Mouse (Mus musculus): ENCODE measurements around the gene Spata6. TPM values are rescaled to one million over a fixed set of nuclear protein-coding genes. Genes with fewer than 3 reads are reported as not detected.

The Spata6 gene
- 10 to 100 TPM; 21.0 to 25.4 TPM for polyA plus RNA-seq (2017; shearing (Covaris generic))

DNA sequence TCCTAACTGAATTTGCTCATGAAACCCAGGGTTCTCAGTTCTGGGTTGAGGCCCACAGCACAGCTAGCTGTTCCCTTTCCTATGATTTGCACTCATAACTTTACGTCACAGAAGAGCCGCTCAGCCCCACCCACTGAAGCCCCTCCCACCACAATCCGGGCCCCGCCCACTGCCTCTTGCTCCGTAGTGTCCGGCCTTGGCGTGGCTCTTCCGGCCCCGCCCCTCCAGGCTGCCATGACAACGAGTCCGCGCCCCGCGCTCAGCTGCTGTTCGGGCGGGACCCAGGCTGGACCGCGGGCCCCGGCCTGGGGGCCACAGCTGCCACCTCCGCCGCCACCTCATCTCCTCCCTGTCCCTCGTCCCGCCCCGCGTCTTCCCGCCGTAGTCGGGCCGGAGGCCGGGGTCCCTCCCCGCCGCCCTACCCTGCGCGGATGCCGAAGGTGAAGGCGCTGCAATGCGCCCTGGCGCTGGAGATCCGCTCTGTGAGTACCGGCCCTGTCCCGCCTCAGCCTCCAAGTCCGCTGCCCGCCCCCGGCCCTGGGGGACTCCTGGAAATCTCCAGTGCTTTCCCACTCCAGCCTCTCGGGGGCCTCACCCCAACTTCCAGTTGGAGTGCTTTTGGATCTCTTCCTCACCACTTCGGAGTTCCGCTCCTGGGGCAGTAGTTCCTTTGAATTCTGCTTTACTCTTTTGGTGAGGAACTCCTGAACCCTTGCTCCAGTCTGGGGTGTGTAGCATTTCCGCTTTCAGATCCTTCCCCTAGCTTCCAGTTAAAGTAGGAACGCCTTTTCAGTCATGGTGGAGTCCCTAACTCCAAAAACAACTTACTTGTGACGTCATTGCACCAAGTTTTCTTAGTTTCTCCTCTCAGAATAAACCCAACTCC, at the start of gene Spata6:
Spata6 (plus strand) TSS at position 209 of the 886 bp plus-strand sequence.
- peak; percentile 77 for ATAC-seq

DNA sequence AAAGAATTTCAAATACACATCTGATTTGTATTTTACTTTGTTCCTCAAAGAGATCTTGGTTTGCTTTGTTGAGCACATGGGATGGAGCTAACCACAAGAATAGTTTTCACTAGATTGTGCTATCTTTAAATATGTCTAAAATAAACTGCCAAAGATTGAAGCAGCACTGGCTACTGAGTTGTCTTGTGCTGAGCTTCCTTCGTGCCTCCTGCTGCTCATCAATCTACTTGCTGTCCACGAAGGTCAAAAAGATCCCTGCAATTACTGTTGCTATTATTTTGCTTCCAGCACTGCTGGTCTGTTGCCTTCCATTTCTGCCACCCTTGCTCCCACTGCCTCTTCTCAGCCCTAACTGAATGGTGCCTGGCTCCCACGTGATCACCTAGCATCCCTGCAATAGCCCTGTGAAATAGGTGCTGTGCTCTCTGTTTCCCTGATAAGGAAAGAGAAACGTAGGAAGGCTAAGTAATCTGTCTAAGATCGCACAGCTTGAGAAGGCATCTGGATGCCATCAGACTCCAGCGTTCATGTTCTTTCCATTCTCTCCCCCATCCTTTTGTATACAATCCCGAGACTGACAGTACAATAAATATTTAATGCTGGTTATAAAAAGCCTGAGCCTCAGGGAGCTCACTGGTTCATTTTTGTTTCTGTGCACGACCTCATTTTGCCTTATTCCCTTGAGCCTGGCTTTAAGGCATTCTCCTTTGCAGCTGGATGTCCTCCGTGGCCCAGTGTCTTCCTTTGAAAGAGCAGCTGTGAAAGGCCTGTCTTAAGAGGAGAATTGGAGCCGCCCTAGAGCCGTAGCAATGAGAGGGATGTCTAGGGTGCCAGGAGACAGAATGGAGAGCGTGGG, 49.0 kb upstream of the Spata6 start:
- no peak for ATAC-seq

DNA sequence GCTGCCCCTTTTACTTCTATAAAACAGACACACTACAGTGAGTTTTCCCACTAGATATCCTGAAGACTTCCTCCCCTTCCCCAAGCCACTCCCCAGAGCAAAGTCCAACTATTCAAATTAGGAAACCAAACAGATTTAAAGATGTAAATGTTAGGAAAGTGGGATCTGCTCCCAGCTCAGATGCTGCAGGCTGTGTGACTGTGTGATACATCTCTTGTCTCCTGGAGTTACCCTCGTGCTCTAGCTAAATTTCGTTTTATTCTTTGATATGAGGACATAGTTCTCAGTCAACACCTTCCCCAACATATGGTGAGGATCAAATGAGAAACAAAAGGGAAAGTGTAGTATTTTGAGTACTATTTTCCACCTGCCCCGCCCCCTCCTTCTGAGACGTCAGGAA, 48.3 kb upstream of the Spata6 start:
- no peak for ATAC-seq

DNA sequence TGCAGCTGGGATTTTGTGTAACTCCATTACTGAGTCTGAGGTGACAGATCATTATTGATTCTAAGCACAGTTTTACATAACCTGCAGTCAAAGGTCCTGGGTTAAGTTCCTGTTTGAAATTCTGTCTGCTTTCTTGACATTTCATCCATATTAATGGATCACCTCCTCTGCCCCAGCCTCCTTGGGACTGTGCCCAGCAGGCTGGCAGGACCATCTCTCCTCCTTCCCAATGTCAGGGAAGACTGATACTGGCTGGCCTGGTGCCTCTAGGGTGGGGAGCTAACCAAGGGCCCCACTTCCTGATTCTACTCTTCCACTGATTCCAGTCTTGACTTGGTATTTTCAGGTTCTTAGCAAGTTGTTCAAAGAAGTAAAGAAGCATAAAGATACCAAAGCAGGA, 45.9 kb upstream of the Spata6 start:
- ATAC-seq = no peak

DNA sequence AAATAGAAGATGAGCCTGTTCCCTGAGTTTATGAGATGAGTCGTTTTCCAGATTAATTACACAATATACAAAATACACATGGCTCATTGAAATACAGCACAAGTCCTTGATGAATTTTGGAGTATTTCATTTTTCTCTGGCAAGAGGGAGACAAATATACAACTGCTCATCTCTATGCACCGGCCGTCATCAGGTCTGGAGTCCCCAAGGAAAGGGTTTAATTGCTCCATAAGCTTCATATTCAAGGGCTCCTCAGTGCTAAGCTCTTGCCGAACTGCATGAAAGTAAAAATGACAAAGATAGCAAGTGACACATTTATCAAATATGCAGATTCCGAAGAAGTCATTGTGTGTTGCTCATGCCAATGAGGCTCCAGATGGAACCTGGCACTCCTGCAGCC, 37.9 kb upstream of the Spata6 start:
- ATAC-seq = no peak

DNA sequence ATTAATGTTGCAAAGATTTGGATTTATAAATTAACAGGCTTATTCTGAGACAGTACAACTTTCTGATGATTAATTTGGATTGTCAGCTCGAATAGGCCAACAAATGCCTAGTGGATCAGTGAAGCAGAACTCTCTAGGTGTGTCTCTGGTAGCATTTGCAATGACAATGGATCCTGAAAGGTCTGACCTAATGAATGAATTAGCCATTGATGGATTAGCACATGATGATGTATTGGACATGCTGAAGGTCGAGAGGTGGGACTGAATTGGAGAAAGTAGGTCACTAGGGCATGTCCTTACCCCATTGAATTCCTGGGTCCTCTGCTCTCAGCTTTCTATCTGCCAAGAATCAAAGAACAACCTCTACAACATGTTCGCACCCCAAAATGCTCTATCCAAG, 37.0 kb upstream of the Spata6 start:
- no peak for ATAC-seq

DNA sequence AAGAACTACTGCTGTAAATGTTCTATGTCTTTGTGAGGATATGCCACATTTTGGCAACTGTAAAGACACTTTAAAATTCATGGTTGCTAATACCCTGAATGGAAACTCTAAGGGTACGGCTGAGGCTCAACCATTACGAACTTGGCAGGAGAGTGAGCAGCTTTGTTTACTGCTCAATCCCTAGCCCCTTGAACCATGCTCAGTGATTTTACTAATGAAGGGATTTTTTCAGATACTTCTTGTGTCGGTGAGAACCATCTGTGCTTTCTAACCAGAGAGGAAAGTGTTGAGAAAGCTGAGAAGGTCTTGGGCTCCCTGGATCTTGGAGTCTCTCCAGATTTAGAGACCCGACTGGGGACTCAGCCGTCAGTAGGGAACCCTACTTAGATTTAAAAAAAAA, 35.9 kb upstream of the Spata6 start:
- no peak for ATAC-seq

DNA sequence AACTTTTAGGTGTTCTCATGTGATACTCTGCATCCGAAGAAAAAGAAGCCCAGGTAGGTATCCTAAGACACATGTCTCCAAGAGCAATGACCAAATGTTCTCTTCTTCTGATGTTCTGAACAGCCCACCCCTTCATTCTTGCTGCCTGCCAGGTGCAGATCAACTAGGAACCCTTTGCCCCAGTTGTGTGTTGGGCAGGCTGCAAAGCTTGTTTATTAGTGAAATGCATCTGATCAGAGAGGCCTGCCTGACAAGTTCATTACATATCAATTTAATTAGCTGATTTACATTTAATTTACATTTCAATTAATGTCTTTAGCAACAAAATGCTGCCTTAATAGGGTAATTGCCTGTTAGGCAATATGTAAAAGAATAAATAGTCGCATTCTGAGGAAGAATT, 33.8 kb upstream of the Spata6 start:
- ATAC-seq = no peak

DNA sequence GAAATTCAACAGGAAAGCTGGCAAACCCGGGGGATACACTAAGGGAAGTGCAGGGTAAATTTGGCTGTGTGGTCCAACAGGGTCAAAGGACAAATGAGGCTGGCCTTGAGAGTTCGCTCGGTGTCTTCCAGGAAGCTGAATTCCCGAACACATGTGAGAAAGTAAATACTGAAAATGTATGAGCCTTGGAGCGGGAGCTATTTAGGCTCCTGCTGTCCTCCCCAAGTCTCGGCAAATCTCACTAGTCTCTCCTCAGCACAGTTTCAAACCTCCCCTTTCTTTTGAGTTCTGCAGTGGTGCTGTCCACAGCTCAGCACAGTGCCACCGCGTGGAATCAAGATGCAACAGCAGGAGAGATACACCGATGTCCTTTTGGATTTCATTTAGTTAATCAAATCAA, 32.8 kb upstream of the Spata6 start:
- peak; percentile 90 for ATAC-seq

DNA sequence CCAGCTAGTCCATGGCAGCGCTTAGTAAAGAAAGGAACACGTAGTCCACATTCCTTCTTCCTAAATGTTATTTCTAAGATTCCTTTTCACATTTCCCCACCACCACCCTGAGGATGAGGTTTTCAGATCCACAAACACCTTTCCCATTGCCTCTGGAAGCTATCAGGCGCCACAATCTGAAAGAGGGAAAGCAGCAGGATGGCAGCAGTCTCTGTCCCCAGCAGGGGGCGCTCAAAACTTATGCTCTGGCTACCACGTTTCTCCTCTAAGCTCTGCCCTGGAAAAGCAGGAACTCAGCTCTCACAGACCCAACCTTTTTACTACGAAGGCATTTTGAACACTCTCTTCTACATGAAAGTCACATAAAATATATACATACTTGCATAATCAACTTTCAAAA, 32.2 kb upstream of the Spata6 start:
- ATAC-seq = peak; percentile 76

DNA sequence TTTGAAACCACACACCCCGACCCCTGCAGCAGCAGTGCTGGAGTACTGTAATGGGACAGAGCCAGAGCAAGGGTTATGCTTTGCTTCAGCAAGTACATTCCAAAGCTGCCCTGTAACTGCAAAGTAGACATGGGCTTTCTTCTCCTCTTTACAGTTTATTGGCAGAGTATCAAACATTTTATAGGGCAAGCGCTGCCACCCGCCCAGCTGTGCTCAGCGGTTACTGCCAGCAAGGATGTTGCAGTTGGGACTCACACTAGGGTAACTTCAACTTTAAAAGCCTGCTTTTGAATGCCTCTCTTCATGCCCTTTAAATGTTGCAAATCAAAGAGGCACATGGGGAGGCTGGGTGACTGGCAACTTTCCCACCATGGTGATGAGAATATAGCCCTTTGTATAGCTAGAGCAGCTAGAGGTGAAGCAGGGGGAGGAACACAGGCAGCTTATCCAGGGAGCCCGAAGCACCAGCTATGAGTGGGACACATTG, 28.7 kb upstream of the Spata6 start:
- no peak for ATAC-seq

DNA sequence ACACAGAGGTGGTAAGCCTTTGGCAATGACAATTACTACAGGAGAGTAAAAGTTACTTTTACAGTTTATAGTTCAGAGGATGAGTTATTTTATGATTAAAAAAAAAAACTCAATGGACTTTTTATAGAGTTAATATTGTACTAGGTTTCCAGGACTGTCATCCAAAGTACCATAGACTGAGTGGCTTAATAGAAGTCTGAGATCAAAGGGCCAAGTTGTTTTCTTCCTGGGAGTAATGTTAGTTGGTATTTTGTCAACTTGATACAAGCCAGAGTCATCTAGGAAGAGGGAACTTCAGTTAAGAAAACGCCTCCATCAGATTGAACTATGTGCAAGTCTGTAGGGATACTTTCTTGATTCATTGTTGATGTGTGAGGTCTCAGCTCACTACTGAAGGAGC, 18.4 kb upstream of the Spata6 start:
- no peak for ATAC-seq

DNA sequence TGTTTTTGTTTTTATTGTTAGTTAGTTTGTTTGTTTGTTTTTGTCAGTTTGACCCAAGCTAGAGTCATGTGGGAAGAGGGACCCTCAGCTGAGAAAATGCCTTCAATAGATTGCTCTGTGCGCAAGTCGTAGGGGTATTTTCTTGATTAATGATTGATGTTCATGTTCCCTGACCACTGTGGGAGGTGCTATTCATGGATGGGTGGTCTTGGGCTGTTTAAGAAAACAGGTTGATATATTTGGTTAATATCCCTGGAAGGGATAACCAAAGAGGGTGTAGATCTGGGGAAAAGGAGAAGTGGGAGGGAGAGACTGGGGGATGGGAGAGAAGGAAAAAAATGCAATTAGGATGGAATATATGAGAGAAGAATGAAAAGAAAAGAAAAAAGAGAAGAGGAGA, 15.7 kb upstream of the Spata6 start:
- ATAC-seq = no peak

DNA sequence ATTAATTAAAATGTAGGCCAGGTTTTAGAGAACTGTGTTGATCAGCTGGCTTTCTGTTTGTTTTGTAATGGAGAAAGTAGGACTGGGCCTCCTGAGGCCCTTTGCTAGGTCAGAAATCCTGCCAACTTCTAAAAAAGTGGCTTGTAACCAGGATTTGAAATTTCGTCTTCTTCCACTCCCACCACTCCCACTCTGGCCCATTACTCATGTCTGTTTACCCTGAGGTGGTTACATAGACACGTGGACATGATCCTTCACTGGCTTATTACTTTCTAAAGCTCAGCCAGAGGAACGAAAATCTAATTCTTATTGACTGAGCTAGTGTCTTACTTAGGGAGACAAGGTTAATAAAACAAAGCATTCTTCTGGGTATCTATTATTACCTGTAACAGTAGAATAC, 14.8 kb upstream of the Spata6 start:
- ATAC-seq = no peak

DNA sequence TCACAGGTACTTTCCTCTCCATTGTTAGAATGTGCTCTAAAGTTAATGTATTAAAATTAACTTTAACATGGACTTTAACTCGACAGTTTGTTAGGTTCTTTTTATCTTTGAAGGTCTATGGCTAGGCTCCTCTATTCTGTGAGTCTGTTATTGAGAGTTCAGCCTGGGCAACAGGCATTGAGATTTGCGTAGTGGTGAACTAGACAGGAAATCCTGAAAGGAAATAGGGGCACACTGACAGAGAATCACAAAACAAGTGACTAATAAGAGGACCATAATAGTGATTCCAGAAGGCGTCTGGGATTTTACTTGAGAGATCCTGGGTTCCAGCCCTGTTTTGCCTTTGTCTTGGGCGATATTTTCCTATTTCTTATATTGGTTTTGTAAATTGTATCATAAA, 488 bp upstream of the Spata6 start:
- ATAC-seq = peak; percentile 65

DNA sequence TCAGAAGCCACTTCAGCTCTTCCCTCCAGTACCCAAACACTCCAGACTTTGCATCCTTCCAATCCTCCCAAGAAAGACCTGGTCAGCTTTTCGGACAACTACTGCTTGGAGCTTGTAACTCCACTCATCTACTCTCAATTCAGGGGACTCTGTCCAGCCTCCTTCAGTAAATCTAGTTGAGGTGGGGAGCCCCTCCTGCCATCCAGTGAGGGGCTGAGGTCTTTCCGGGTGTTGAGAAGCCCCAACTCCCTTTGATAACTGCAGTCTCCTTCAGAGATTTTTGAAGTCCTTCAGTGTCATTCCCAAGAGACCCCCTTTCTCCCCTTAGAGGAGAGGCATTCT, 849 bp downstream of the Spata6 start:
- no peak for ATAC-seq

DNA sequence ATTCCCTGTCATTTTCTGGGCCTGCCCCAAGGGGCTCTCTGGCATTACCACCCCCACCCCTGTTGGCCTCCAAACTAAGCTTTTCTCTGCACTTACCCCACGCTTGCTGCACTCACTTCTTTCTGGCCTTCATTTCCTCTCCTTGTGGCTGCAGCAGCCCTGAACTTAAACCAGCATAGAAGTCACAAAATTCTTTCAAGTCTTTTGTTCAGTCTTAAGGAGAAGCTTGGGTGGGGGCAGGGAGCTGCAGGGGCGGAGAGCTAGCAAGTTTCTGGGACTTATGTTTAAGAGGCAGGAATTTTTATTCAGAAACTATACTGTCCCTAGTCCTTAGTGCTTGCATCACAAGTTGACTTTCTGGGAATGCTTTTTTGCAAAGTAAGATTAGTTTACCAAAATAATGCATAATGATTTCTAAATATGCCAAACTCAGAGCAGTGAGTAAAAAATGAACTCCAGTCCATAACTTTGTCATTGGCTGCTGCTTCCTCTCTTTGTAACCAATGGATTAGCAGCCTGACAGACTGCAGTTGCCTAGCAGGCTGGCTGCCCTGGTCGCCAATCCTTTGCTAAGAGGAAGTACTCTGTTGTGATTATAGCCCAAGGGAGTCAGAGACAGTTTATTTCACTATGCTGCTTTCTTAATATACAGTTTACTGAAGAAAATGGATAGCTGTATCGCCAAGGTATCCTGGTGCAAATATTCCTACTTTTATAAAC, 1.5 kb downstream of the Spata6 start:
- peak; percentile 25 for ATAC-seq

DNA sequence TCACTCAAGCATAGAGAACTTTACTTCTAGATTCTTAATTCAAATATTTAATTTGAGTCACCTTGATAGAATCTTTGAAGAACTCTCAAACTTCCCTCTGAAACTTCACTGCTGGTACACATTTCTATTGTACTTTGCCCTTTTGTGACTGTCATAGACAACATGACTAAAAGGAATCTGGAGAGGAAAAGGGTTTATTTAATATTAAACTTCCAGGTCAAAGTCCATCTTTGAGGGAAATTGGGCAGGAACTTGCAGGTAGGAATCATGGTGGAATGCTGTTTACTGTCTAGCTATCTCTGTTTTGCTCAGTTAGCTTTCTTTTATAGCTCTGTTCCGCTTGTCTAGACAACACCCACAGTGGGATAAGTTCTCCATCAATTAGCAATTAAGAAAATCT, 17.8 kb downstream of the Spata6 start:
- no peak for ATAC-seq

DNA sequence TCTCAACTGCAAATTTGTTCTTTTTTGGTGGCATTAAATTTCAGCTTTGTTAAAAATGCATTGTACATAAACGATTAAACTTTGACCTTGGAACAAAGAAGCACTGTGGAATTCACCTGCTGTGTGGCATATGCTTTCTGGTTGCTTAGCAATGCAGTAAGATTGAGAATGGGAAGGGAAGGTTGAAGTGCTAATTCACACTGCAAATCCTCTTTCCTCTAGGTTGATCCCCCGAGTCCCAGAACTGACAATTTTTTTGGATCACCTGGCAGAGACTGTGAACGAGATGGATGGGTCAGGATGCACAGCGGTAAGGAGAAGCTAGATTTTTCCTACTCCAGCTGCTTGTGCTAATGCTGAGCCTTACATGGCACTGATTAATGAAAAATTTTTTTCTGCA, 60.7 kb downstream of the Spata6 start:
- no peak for ATAC-seq

DNA sequence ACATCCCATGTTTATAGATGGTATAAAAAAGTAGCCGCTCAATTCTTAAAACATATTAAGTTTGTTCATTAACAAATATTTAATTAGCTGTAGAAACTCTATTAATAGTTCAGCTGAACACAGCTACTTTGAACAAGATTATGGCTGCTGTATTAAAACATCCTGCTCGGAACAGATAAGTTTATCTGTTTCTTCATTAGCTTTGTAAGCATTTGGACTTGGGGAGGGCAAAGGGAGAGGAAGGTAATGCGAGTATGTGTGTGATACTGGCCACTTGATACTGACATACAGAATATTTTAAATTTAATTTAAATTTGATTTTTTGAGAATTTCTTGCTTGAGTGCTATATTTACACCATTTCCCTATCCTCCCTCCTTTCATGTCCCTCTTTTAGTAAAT, 80.1 kb downstream of the Spata6 start:
- no peak for ATAC-seq

DNA sequence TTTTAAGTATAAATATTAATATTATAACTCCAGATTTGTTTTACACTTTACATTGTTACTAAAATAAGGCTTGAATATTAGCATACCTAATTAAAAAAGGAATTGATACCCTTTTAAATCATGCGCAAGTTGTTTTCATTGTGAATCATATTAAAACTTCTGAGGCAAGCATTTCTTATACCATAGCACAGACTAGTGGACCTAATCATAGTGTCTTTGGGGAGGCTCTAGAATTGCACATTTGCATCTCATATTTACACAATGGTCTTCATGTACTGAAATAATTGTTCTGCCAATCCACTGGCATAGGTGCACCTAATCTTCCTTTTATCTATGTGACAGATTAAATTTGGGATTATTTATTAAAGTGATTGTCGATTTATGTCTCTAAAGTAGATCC, 83.4 kb downstream of the Spata6 start:
- ATAC-seq = no peak

DNA sequence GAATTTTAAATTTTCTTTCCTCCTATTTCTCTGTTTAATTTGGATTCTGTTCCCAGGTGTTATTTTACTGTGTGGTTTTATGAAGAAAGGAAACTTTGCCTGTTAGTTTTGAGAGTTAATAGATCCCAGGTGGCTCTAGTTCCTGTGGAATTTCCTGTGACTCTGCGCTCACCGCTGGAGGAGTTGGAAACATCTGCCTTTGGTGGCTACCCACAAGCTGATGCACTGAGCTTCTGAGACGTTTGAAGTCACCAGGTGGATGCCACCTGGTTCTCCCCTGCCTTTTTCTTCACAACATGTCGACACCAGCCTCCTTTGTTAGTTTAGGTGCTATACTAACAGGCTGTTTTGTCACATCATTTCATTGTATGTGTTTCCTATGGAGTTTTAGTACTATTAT, 97.7 kb downstream of the Spata6 start:
- ATAC-seq = no peak

DNA sequence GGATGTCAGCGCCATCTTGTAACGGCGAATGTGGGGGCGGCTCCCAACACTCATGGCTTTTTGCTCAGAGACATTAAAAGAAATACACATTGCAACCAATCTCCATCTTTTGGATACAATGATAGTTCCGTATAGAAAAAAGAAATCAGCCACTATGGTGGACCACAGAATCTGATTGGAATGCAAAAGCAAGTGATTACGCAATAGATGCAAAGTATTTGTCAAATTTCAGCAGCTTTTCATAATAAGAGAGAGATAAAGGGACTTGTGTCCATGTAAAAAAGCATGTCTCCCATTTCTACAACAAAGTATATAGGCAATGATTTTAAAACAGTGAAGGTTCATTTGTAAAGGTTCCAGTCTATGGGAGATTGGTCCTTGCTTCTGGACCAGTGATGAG, 119.1 kb downstream of the Spata6 start:
- no peak for ATAC-seq
